Mouse (Mus musculus): ENCODE measurements around the gene Wdr83.

DNA sequence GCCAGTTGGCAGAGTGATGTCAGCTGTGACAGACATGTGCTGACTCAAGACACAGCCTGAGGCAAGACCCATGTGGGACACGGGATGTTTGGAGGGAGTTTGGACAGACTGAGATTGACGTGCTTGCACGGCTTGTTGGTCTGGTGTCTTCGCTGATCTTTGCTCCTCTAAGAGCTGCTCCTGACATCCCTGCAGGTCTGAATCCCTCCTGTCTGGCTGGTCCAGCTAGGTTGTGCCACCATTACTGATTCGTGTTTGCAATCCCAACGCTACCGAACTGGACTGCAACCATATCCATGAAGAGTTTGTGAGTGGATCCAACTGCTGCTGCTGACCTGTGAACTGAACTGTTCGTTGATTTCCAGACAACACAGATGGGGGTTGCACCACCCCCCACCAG lies 42.6 kb upstream of the Wdr83 start:
- no peak for TF ChIP-seq POLR2A (IDR thresholded peaks at IDR 0.05; ENCODE audit: low read depth, low read length)
- no peak for TF ChIP-seq CTCF (conservative IDR thresholded peaks at IDR 0.05; ENCODE audit: insufficient read depth, insufficient read length, low read depth, low read length)

Measured in kidney, adult 2 months (tissue).